Mouse (Mus musculus) forebrain, embryonic 14.5 days (tissue): ENCODE results near the gene Sgcd. TPM values are rescaled to one million over a fixed set of nuclear protein-coding genes. Genes with fewer than 3 reads are reported as not detected.

Experiments
- ATAC-seq: fragments of 200-750 bp; cut with Nextera tagmentation; 2 replicates; pipeline ENCODE4 v1.8.0; 2017; ENCODE audit warnings: mild to moderate bottlenecking, moderate library complexity
- DNase-seq: peaks from one replicate; pipeline ENCODE4 v3.0.0-alpha.2; 2015; ENCODE audit warnings: low spot score
- H3K27ac ChIP-seq: fragments of 300-500 bp; sonication (generic); 2 replicates; pipeline ENCODE4 v1.5.1; 2014; ENCODE audit warnings: low read depth, mild to moderate bottlenecking, control low read depth, low read length, moderate library complexity
- H3K27me3 ChIP-seq: fragments of 300-500 bp; sonication (generic); replicated peaks from 2 replicates; pipeline ENCODE4 v1.6.1; 2014; ENCODE audit warnings: low read length, control low read depth, mixed read lengths; ENCODE audit not compliant: control insufficient read depth, insufficient read depth
- H3K36me3 ChIP-seq: fragments of 300-500 bp; sonication (generic); 2 replicates; pipeline ENCODE4 v1.6.1; 2014; ENCODE audit warnings: low read length, control low read depth; ENCODE audit not compliant: control insufficient read depth, insufficient read depth
- H3K4me1 ChIP-seq: fragments of 300-500 bp; sonication (generic); 2 replicates; pipeline ENCODE4 v1.6.1; 2014; ENCODE audit warnings: antibody characterized with exemption, low read length, control low read depth; ENCODE audit not compliant: control insufficient read depth, insufficient read depth
- H3K4me2 ChIP-seq: fragments of 300-500 bp; sonication (generic); 2 replicates; pipeline ENCODE4 v1.6.1; 2014; ENCODE audit warnings: mild to moderate bottlenecking, control low read depth, low read length
- H3K4me3 ChIP-seq: fragments of 300-500 bp; sonication (generic); 2 replicates; pipeline ENCODE4 v1.5.1; 2014; ENCODE audit warnings: low read depth, low read length, control low read depth
- H3K9ac ChIP-seq: fragments of 300-500 bp; sonication (generic); 2 replicates; pipeline ENCODE4 v1.6.1; 2014; ENCODE audit warnings: mild to moderate bottlenecking, low read length, control low read depth, moderate library complexity
- H3K9me3 ChIP-seq: fragments of 300-500 bp; sonication (generic); replicated peaks from 2 replicates; pipeline ENCODE4 v1.6.1; 2016; ENCODE audit warnings: low read length, control low read depth, mixed read lengths; ENCODE audit not compliant: control insufficient read depth
- WGBS: fragments of 180-500 bp; shearing (Covaris S2); extraction: QIAGEN DNeasy Blood & Tissue Kit; methylation state at CpG from one replicate; pipeline ENCODE4 v1.1.7; 2014; 5-methylcytosine and 5-hydroxymethylcytosine counted together
- polyA plus RNA-seq: library from polyadenylated mRNA; unstranded; fragments of >200 nt; fragmentation: Nextera tagmentation; extraction: Ambion mirVana; gene quantifications from 2 replicates; pipeline ENCODE4 v1.2.1, GENCODE M21; 2014

The Sgcd gene
- polyA plus RNA-seq, 1 experiment from 2014 or later = 0.91 TPM

DNA sequence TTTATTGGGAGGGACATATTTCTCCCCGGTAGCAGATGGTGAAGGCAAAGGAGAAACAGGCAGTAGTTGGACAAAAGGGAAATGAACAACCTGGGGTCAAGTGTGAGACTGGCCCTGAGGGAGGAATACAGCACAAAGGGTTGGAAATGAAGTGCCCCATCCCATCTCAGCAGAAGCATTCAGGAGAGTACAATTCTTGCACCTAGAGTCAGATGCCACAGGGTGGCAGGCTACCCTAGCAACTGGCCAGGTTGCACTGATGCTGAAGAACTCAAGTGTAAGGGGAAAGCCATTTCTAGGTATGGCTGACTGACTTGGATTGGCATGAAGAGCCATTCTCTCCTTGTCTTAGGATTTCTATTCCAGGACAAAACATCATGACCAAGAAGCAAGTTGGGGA is 1124.0 kb downstream of the Sgcd start:
- 90% methylated on average over 1 of the region's 1 CpGs for WGBS
- Histone ChIP-seq H3K4me1 (no peaks in the 10 kb centered on the region), H3K27me3 (no peaks in the 10 kb centered on the region), H3K9ac (no peak overlapping the region), H3K9me3 (no peaks in the 10 kb centered on the region), H3K27ac (no peak overlapping the region), H3K4me3 (no peak overlapping the region), H3K36me3 (no peaks in the 10 kb centered on the region), H3K4me2 (no peak overlapping the region)
- peak; percentile 60 for DNase-seq
- ATAC-seq = 0 out of 2 replicates have a peak, but pooled peaks have one; percentile 62

DNA sequence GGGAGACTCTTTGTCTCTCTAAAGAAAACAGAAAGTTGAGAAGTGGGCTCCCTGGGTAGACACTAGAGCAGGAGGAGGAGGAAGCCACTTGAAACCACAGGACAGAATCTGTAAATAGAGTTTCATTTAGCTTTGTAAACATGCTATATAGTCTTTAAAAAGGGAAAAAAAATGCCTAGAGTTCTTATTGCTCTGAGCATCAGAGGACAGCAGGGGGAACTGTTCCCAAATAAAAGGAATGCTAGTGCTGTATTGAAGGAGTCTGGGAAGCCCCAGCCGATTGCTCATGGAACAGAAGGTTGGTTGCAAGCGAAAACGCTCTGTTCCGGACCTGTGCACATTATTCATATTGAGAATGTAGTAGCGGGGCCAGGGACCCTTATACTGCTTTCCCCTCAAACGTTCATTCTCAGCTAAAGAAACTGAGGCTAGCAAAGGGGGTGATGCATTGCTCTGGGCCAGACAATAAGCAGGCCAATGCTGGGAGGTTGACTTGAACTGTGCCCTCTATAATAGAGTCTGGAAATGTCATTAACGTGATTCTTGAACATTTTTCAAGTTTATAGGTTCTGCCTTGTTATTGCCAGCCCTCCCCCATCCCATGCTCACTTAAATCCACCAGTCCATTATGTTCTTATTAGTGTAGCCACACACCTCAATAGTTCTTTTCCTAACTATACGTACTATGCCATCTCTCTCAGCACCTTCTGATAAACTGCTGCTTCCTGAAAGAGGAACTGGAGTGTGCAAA is 1140.4 kb downstream of the Sgcd start:
- Histone ChIP-seq H3K4me3 (no peak overlapping the region), H3K4me1 (no peaks in the 10 kb centered on the region), H3K9ac (no peak overlapping the region), H3K27me3 (no peaks in the 10 kb centered on the region), H3K4me2 (no peak overlapping the region), H3K9me3 (no peaks in the 10 kb centered on the region), H3K36me3 (no peaks in the 10 kb centered on the region), H3K27ac (no peak overlapping the region)
- WGBS = 32% methylated on average over 8 of the region's 8 CpGs
- DNase-seq = peak; percentile 73
- peak; percentile 79 for ATAC-seq

- no peak for DNase-seq
- Histone ChIP-seq H3K4me2 (no peak overlapping the region), H3K4me1 (no peaks in the 10 kb centered on the region), H3K27ac (no peak overlapping the region), H3K9ac (no peak overlapping the region), H3K36me3 (no peaks in the 10 kb centered on the region), H3K4me3 (no peak overlapping the region), H3K27me3 (no peaks in the 10 kb centered on the region), H3K9me3 (no peaks in the 10 kb centered on the region)
- WGBS = 41% methylated on average over 3 of the region's 3 CpGs
- no peak for ATAC-seq
Measured at GRCm38 (mm10) chr11:46847827-46848220, 1140.9 kb downstream of the Sgcd start.

GRCm38 (mm10) chr11:46846661-46847060 is 1142.1 kb downstream of the Sgcd start:
- no peaks in the 10 kb centered on the region for H3K4me1 ChIP-seq
- H3K9me3 ChIP-seq = no peaks in the 10 kb centered on the region
- no peak overlapping the region for H3K9ac ChIP-seq
- no peak overlapping the region for H3K27ac ChIP-seq
- ATAC-seq = no peak
- H3K36me3 ChIP-seq = no peaks in the 10 kb centered on the region
- no peaks in the 10 kb centered on the region for H3K27me3 ChIP-seq
- DNase-seq = no peak
- no peak overlapping the region for H3K4me2 ChIP-seq
- 47% methylated on average over 1 of the region's 1 CpGs for WGBS
- no peak overlapping the region for H3K4me3 ChIP-seq
